Mouse (Mus musculus) left cerebral cortex, adult 9 months (tissue): ENCODE results near the gene Dnajc14.
A peak's percentile ranks its signal among the peaks of the same experiment; 100 is the strongest.

Experiments
- DNase-seq, 2 experiments: peaks; one replicate each; pipeline ENCODE4 v3.0.0; 2022; ENCODE audit warnings: low spot score in 2 of 2

The Dnajc14 gene

GRCm38 (mm10) chr10:128803771-128804270 lies at the start of gene Dnajc14:
Gene Dnajc14, plus strand, starts transcription at chr10:128804062.
- peak in 1 of 2 experiments; percentile 74 for DNase-seq

DNA sequence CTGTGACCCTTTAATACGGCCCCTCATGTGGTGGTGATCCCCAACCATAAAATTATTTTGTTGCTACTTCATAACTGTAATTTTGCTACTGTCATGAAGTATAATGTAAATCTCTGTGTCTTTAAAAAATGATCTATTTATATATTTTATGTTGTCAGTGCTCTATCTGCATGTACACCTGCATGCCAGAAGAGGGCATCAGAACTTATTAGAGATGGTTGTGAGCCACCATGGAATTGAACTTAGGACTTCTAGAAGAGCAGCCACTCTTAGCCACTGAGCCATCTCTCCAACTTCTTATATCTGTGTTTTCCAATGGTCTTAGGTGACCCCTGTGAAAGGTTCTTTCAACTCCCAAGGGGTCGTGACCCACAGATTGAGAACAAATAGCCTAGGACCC lies 31.0 kb upstream of the Dnajc14 start:
- no peak for DNase-seq

DNA sequence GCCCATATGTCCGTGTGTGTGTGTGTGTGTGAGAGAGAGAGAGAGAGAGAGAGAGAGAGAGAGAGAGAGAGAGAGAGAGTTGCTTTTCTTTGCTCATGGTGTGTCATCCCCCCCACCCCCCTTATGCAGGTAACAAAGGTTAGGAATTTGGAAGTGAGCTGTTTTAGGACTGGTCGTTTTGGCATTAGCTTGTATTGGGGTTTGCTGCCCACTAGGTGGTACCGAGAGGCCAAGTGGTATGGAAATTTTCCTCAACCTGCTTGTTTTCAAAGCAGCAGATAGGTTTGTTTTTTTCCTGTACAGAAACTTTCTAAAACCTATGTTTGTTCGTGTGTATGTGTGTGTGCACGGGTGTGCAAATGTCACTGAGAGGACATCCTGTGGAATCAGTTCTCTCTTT lies 30.2 kb upstream of the Dnajc14 start:
- no peak for DNase-seq

GRCm38 (mm10) chr10:128778441-128778840 lies 25.4 kb upstream of the Dnajc14 start:
- DNase-seq: no peak

DNA sequence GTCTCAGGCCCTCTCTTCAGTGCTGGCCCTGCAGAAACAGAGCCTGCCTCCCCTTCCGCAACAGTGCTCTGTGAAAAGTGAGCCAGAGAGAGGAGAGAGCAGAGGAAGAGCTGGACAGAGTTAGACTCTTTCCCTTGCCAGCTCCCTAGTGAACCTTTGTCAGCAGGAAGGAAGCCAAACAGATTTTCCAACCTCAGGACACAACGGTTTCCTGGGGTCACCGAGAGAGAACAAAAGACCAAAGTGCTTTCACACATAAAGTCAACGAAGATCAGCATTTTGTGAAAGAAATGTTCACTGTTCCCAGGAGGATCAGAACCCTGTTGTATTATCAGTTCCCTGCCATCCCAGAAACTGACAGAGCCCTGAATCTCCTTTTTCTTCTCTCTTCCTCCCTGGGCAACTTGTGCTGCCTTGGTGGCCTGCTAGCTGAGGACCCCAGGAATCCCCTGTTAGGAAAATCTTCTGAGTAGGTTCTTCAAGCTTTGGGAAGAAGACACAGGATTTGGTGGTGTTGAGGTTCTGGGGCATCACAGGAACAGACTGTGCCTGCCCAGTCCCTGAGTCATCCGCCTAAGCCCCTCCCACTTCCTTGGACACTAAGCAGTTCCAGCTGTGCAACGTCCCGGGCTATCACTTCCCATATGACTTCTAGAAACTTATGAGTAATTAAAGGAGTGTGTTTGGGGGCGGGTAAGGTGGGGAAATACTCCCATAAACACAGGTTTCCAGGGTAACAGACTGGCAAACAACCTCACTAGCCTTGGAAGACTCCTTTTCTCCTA lies 24.7 kb upstream of the Dnajc14 start:
- no peak for DNase-seq

DNA sequence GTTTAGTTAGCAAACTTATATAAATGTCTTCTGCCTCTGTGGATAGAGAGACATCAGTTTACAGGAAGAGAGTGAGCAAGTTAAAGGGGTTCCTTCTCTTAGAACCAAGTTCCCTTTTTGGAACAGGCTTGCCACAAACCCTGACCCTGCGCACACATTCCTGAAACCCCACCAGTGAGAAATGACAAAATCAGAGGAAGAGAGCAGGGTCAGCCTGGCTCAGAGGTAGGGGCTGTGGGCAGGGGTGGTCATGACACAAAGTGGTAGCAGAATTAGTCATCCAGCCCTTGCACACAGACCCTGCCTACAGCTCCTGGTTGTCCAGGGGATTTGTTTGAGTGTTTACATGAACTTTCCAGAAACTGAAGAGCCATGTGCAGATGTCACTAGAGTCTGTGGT lies 23.7 kb upstream of the Dnajc14 start:
- DNase-seq: no peak

DNA sequence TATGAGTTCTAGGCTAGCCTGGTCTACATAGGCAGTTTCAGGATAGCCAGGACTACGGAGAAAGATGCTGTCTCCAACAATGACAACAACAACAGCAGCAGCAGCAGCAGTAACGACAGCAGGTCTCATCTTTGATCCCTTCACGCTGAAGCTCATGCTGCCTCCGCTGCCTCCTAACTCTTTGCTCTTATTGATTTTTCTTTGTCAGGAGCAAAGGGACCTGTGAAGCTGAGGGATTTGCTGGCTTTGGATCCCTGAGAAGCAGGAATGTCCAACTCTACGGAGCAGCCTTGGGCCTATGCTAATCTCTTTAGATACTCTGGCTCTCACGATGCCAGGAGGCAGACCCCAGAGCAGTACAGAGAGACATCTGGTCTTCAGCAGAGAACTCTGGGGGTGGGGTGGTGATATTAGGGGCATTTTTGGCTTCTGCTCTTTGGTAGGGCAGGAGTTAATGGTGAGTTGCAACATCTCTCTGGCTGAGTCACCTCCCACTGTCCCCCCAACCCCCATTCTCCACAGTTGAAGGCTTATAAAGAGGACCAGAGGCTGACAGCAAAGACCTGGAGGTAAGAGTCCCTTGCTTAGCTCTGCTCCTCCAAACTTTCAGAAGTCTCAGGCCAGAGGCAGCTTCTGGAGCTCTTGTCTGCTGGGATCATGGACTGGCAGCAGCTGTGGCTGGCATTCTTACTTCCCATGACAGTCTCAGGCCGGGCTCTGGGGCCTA lies 13.3 kb upstream of the Dnajc14 start, which contains the start of gene Mmp19:
Mmp19 (plus strand) TSS at position 513 of the 727 bp plus-strand sequence.
- no peak for DNase-seq

GRCm38 (mm10) chr10:128792041-128792440 lies 11.8 kb upstream of the Dnajc14 start:
- no peak for DNase-seq

DNA sequence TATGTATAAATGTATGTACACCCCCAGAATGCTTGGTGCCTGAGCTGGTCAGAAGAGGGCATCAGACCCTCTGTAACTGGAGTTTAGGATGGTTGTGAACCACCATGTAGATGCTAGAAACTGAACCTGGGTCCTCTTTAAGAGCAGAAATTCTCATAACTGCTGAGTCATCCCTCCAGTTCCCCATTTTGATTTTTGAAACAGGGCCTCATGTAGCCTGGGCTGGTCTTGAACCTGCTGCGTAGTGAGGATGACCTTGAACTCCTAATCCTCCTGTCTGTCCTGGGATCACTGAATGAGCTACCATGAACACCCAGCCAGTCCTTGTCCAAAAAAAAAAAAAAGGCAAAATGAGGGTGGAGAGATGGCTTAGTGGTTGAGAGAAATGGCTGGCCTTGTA lies 10.6 kb upstream of the Dnajc14 start:
- no peak for DNase-seq

GRCm38 (mm10) chr10:128794391-128794790 lies 9.5 kb upstream of the Dnajc14 start:
- no peak for DNase-seq

- peak in 1 of 2 experiments; percentile 38 for DNase-seq
Observed at GRCm38 (mm10) chr10:128795581-128795980, 8.3 kb upstream of the Dnajc14 start.

GRCm38 (mm10) chr10:128798676-128799075 lies 5.2 kb upstream of the Dnajc14 start:
- DNase-seq: no peak

DNA sequence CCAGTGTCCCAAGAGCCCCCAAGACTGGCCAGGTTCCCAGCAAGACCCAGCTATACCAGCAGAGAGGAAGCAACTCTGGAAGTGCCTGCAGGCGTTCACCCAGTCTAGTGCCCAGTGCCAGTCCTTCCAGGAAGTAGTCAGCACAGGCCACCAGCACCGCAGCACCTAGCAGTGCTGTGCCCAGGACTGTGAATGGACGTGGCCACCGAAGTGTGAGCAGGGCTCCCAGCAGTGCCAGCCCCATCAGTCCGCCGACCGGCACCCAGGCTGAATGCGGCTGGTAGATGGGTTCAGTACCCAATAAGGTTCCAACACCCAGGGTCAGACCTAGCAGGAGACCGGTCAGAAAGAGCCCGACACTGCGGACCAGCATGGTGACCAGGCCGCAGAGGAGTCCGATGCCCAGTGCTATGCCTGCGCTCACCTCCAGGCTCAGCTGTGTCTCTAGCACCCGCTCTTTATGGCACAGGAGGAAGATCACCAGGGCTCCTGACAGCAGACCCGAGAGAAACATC lies 1.8 kb upstream of the Dnajc14 start:
- no peak for DNase-seq

DNA sequence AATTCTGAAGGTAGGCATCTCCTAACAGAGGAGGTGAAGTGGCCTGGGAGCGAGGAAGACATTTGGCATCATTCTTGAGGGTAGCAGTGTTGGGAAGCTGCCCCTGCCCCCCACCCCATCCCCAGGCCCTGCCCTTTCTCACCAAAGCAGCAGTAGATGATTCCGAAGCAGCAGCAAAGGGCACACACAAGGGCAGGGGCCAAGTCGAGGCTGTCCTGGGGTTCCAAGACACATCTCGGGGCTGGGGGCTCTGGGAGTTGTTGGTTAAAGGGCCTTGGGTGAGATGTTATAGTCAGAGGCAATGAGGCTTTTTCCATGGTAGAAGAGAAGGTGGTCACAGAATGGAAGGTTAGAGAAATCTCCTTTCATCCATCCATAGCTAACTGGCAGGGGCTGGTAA lies 906 bp upstream of the Dnajc14 start:
- DNase-seq: no peak

DNA sequence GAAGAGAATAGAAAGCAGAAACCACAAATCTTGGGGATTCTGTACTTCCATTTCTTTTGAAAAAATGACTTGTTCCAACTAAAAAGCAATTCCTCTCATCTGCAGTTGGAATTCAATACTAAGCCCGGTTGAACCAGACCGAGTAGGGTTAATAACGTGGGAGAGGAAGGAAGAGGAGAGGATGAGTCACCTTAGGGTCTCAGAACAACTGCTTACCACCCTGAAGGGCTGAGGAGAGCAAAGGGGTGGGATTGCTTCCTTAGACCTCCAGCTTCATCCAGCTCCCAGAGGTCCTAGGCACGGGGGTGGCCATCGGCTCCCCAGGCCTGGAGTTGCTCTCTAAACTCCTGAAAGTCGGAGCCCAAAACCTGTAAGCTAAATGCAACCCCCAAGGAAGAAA lies 501 bp upstream of the Dnajc14 start:
- no peak for DNase-seq

GRCm38 (mm10) chr10:128804271-128805091 lies 619 bp downstream of the Dnajc14 start, which contains the start of gene Tmem198b:
Gene Tmem198b, minus strand, starts transcription at chr10:128804370.
- peak; percentile 62 to 75 for DNase-seq

DNA sequence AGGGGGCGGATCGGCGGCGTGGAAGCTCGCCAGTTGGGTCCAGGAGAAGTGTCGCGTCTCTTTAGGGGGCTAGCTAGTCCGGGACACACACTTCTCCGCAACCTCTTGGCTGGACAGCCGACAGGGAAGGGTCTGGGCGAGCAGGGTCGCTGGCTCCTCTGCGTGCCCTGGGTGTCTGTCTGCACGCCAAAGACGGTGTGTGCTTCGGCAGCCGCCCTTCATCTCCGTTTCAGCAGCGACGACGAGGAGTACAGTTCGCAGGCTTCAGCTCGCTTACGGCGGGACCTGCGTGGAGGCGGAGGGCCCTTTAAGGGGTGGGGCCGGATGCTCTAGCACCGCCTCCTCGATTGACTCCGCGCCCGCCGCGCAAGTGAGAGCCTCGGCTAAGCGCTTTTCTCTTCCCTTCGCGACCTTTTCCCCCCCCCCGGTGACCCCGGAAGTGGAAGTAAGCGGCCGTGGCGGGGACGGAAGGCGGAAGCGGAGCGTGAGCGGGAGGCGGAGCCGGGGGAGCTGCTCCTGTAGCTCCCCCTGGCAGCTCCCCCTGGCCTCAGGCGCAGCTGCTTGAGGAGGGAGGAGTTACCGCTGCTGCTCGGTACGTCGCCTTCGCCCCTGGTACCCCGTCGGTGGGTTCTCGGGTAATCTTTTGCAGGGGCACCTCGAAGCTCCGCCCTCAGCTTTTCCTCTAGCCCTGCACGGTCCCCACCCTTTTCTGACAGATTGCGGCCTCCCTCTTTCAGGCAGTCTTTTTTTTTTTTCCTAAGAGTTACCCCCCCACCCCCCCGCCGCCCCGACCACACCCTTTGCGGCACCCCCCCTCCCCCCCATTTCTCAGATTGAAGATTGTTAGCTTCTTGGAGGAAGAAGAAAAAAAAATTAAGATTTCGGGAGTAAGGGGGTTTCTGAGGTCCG lies 1.5 kb downstream of the Dnajc14 start:
- DNase-seq: peak; percentile 87 to 94

GRCm38 (mm10) chr10:128806086-128806485 lies 2.2 kb downstream of the Dnajc14 start:
- no peak for DNase-seq

DNA sequence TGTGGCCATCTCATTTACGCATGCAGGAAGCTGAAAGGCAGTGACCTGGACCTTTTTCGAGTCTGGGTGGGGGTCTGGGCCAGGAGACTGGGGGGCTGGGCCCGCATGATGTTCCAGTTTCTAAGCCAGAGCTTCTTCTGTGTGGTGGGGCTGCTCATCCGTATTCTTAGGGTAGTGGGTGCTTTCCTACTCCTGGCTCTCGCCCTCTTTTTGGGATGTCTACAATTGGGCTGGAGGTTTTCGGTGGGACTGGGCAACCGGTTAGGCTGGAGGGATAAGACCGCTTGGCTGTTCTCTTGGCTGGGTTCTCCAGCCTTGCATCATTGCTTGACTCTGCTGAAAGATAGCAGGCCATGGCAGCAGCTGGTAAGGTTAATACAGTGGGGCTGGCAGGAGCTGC lies 3.2 kb downstream of the Dnajc14 start:
- DNase-seq: no peak

DNA sequence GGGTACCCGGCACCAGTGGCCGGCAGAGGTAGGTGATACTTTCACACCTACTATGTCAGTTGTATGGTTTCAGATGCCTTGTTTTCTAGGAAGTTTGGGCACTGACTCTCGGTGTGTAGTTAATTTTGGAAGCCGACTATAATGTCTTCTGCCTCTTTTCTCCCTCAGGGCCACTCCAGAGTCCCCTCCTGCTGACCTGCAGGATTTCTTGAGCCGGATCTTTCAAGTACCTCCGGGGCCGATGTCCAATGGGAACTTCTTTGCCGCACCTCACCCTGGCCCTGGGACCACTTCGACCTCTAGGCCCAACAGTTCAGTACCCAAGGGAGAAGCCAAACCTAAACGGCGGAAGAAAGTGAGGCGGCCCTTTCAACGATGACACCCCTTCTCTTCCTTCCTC lies 13.2 kb downstream of the Dnajc14 start, which contains the start of gene Sarnp:
Sarnp (plus strand) TSS at position 301 of the 400 bp plus-strand sequence.
- no peak for DNase-seq
